Mouse (Mus musculus) lung, adult 2 months (tissue): Measurements from ENCODE around the gene 4930402H24Rik.

Source experiments
- CTCF ChIP-seq: fragments of 200-500 bp; IDR thresholded peaks from 2 replicates; pipeline ENCODE4 v1.5.1; 2011; ENCODE audit warnings: mild to moderate bottlenecking, low read length, control low read depth; ENCODE audit not compliant: insufficient read depth
- POLR2A ChIP-seq: fragments of 200-500 bp; IDR thresholded peaks from 2 replicates; pipeline ENCODE4 v1.6.1; 2011; ENCODE audit warnings: low read depth, mild to moderate bottlenecking, control low read depth, low read length, borderline replicate concordance; ENCODE audit errors: extremely low read depth

DNA sequence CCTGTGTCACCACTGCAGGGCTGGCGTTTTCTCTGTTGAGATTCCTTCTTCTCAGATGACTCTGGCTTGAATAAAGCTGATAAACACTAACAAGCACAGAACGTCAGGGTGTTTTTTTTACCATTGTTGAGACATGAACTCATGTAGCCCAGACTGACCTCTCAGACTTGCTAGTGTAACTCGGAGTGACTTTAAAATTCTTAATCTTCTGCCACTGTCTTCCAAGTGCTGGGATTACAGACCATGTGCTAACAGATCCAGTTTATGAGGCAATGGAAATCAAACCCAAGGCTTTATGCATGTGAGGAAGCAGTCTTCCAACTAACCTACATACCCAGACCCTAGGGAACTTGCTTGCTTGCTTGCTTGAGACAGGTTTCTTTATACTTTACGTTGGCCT lies 56.5 kb downstream of the 4930402H24Rik start:
- TF ChIP-seq CTCF (no peak), POLR2A (no peak)
